Mouse (Mus musculus) megakaryocyte, embryonic 14.5 days (primary cell): ENCODE results near the gene Rasa3.

Experiments
- FLI1 ChIP-seq: IDR thresholded peaks from 2 replicates; pipeline ENCODE4 v1.6.1; 2012; ENCODE audit warnings: low read length, inconsistent platforms, mixed read lengths
- GATA1 ChIP-seq: IDR thresholded peaks from 3 replicates; pipeline ENCODE4 v1.6.1; 2012; ENCODE audit warnings: mixed read lengths, low read length, inconsistent platforms, borderline replicate concordance

- TF ChIP-seq GATA1 (no peak), FLI1 (no peak)
Observed at GRCm38 (mm10) chr8:13600716-13601115, 76.7 kb downstream of the Rasa3 start.
